Mouse (Mus musculus): ENCODE results near the gene Mtf2.
A peak's percentile ranks its signal among the peaks of the same experiment; 100 is the strongest.
"Not testable (repeated sequence)": the region's sequence is repeated elsewhere in the genome, so short reads cannot be mapped to it uniquely, and the experiment has no call there.

The Mtf2 gene

DNA sequence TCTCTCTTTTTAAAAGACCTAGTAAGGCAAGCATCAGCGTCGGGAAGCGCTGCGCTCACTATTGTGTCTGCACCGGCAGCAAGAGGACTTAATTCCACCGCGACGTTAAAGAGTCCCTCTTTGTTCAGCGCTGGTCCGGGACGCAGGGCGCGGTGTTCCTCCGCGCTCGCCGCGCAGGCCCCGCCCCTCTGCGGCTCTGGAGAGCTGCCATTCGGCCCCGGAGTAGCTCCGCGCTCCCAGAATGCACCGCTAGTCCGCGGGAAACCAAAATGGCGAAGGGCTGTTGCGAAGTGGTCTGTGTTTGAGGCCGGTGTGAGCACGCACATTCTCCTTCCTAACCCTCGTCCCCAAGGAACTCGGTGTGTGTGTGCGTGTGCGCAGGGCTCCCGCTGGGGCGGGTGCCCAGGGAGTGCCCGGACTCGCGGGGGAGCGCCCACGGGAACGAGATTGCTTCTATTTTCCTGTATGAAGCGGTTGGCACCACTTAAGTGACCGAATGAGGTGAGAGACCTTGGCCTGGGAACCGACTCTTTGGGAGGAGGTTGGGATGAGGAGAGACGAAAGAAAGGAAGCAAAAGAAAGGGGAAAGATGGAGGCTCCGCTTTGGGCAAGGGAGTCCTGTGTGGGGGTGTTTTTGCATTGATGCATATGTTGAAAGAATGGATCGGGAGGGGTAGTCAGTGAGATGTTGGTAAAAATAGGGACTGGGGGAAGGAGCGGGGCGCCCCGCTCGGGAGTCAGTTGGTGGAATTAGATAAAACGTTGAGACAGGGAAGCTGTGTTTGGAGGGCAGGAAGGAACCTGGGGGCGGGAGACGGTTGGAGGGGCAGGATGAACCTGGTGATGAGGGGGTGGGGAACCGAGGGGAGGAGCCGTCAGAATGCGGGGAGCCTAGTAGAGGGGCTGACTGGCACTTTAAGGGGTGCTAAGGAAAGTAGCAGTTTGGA lies at the start of gene Mtf2:
Gene Mtf2 (plus strand): TSS at position 210 of the 947 bp plus-strand sequence.
- DNase-seq: peak; percentile 98

DNA sequence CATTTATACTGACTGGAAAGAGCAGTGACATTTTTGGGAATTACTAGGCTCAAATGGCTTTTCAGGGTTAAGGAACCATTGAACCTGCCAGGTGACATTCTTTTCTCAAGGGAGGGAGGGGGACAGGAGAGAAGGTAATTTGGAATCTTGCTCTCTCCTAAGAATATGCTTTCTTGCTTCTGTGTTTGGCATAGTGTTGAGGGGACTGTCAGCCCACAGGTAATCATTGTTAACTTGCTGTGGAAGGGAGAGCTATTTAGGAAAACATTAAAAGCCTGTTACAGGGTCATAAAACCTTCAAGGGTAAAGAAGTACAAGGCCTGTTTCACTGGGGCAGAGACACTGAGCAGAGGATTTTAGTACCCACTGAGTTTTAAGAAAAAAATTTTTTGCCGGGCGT lies 48.2 kb upstream of the Mtf2 start:
- DNase-seq: no peak

DNA sequence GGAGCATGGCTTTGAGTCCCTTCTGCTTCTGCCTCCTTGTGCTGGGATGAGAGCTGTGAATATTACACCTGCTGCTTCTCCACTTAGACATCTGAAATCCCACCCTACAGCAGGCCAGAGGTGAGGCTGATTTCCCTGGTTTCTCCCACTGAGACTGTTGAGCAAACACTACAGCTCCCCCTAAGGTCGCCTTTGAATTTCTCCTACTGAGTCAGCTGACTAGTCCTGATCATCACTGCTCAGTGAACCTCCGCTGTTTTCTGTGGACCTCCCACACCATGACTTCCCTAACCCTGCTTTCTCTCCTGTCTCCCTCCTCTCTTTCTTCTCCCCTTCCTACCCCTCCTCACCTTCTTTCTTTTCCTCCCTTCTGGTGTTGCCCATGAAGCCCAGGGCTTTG lies 46.1 kb upstream of the Mtf2 start:
- no peak for DNase-seq

DNA sequence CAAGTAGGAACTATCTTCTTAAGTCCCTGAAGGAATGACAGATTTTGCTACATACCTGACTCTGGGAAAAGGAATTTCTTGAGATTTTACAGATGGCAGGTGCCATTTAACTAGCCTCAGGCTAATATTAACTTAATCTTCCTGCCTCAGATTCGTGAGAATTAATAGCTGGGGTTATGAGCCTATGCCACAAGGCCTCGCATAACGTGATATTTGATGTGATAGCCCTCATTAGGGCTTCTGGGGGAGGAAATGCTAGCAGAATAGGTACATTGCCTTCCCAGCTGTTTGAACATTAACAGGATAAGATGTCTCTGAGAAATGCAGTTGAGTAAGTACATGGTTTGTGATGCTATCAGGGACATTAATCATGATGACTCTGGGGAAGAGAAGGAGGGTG lies 44.1 kb upstream of the Mtf2 start:
- no peak for DNase-seq

DNA sequence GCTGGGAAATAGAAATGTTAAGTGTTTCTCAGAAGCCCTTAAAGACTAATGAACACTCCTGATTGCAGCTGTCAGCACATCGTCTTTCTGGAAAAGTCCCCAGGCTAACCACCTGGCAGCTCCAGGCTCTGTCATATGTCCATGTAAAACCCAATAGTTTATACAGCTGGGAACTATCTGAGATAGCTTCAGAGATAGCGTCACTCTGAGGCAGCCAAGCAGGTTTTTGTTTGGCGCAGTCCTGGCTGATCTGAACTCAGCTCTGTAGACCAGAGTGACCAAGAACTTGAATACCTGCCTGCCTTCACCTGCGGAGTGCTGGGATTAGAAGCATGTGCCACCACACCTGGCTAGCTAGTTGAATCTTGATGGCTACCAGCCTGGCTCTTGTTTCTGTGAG lies 37.2 kb upstream of the Mtf2 start:
- DNase-seq: no peak

DNA sequence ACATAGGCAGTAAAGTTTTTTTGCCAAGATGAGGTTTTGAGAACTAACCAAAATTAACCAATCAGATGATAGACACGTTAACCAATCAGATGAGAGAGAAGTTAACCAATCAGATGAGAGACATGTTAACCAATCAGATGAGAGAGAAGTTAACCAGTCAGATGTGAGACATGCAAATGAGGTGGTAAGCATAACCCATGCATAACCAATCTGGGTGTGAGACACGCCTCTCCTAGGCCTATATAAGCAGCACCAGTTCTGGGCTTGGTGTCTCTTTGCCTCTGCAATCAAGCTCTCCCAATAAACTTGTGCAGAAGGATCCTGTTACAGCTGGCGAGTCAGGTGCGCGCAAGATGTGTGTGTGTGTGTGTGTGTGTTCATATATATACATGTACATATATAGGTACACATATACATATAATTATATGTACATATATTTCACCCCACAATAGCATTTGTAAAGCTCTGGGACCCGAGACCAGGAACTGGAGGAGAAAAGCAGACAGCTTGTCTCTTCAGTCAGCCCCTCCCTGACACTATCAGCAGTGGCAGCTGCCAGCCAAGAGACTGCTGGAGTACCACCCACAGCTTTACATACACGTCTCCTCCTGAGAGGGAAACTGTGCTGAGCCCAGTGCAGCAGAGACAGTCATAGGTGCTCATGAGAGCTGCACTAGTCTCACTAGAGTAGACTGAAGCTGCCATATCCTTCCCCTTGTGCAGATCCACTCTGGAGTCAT lies 36.5 kb upstream of the Mtf2 start:
- not testable (repeated sequence) for DNase-seq

DNA sequence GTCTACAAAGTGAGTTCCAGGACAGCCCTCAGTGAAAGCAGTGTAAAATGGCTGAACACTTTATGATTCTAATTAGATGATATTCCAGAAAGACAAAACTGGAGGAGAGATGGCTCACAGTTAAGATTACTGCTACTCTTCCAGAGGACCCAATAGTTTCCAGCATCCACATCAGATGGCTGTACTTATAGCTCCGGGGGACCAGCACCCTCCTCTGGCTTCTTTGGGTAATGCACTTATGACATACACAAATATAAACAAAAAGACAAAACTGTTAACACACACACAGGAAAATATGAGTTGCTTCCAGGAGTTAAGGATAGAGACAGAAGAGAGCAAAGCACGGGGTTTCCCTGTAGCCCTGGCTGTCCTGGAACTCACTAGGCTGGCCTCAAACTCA lies 35.5 kb upstream of the Mtf2 start:
- peak; percentile 7 for DNase-seq

DNA sequence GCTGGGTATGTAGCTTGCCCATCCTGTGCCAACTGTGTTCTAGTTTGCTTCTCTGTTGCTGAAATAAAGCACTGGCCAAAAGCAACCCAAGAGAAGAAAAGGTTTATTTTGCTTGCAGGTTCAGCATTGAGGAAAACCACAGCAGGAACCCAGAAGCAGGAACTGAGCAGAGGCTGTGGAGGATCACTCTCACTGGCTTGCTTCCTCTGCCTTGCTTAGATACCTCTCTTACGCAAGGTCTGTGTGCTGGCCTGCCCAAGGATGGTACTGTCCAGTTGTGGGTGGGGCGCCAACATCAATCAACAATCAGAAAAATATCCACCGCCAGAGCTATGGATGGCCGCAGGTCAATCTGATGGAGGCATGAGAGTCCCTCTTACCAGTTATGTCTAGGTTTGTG lies 34.2 kb upstream of the Mtf2 start:
- DNase-seq: no peak

DNA sequence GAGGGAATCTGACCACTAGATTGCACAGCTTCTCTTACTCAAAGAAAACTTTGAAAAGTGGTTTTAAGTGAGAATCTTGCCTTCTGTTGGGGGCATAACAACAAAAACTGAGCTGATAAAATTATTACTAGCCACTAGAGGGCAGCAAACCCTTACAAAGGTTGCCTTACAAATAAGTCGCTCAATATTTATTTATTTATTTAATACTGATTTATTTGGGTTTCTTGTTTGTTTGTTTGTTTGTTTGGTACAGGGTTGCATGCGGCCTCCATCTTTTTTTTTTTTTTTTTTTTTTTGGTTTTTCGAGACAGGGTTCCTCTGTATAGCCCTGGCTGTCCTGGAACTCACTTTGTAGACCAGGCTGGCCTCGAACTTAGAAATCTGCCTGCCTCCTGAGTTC lies 31.3 kb upstream of the Mtf2 start:
- DNase-seq: peak; percentile 29

DNA sequence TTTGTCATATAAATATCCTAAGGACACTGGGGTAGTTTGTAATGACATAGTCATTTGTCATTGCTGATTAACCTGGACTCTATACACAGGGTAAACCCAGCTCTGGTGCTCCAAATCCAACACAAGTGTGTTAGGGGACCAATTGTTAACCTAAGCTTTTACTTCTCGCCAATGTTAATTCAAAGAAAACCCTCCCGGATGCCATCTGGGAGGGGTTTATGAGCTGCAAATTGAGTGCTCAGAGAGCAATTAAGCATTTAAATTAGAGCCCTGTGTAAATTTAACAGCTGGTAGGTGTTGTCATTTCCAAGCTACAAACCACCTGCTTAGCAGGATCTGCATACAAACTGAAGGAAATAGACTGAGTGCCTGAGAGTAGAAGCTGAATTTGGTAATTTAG lies 30.0 kb upstream of the Mtf2 start:
- DNase-seq: no peak

DNA sequence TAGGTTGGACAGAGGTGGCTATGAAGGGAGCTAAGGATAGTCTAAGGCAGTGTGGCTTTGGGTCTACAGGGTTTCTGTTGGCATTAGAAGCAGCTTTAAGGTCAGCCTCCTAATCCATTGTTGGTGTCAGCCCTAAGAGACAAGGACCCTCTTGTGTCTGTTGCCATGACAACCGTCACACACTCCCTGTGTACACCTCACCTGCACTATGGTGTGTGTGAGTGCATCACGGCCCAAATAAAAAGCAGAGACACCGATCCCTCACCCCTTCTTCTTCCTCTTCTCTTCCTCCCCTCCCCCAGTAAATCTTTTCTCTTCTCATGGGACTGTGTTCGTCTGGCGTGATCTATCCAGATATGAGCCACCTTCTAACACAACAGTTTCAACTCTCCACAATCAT lies 23.4 kb upstream of the Mtf2 start:
- DNase-seq: no peak

DNA sequence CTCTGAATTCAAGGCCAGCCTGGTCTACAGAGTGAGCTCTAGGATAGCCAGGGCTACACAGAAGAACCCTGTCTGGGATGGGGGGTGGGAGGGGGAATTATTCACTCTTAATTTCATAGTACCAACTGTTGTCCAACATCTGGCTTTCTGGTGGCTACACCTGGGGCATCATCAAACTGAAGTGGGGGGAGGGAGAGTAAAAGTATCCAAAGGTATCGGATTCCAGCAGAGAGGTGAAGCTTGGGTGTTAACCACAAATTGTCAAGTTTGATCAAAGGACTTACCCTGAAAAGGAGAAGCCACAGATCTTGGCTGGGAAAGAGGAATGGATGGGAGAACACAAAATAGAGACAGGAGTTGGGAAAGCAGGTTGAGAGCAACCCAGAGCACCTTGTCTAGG lies 21.6 kb upstream of the Mtf2 start:
- DNase-seq: no peak

DNA sequence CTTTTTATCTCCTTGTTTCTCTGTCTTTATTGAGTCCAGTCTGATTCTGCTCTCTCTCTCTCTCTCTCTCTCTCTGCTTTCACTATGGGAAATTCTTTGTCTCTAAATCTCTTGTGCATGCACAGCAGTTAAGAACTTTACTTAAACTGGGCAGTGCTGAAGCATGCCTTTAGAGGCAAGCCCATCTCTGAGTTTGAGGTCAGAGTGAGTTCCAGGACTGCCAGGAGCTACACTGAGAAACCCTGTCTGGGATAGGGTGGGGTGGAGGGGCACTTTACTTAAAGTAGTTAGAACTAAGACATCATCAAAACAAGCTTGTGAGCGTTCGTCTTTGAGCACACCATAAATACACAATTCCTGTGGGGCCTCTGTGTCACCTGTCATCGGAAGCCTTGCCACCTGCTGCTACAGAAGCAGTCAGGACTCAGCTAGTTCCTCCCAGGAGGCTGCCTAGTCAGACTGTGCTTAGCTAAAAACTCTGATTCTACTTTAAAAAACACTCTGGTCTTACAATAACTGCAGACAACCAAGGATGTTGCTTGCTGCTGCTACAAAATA lies 15.7 kb upstream of the Mtf2 start:
- DNase-seq: no peak

DNA sequence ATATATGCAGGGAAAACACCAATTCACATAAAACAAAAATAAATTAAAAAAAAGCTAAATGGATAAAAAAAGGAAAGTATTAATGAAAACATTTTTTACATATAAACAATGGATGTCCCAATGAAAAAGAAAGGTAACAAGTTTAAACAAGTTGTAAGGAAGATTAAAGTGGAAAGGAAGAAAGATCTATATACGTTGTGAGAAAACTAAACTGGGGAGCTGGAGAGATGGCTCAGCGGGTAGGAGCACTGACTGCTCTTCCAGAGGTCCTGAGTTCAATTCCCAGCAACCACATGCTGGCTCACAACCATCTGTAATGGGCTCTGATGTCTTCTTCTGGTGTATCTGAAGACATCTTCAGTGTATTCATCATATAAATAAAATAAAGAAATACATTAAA lies 14.4 kb upstream of the Mtf2 start:
- no peak for DNase-seq

DNA sequence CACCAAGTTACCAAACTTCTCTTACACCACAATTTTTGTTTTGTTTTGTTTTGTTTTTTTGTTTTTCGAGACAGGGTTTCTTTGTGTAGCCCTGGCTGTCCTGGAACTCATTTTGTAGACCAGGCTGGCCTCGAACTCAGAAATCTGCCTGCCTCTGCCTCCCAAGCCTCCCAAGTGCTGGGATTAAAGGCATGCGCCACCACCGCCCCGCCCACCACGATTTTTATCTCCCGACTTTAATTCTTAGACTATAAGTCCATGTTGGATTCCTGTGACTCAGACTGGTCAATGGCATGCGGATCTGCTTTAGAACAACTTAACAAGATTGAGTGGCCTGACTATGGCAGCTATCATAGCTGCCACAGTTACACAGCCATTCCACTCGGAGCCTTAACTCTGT lies 13.7 kb upstream of the Mtf2 start:
- not testable (repeated sequence) for DNase-seq

DNA sequence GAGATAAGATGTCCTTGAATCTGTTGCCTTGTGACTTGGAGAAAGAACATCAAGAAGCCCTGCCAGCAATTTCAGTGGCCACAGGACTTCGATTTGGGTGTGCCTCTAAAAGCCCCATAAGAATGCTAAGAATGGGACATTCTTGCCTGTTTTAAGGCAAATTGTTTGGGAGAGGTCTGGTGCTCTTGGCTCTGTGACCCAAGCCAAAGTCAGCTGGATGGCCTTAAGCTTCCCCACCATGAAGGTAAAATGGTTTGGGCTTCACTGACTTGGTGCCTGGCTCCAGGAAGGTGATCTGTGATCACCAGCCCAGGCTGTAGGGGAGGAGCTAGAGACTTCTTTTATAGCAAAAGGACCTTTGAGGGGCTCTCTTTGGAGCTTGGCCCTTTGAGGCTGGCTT lies 13.3 kb upstream of the Mtf2 start:
- DNase-seq: no peak

DNA sequence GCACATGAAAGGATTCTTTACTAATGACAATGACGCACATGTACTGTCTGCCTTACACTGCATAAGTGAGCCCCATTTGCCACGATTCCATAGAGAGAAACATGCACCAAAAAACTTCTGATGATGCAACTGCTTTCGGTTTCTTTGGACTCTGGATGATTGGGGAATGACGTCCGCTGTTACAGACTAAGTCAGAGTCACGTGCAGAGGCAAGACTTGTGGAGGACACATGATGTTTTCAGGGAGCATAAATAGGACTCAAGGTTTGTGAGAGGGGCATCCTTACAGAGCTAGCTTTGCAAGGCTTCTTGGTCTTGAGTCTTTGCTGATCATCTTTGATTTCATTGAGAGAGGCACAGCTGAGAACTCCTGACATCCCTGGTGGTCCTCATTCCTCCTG lies 11.9 kb upstream of the Mtf2 start:
- no peak for DNase-seq

DNA sequence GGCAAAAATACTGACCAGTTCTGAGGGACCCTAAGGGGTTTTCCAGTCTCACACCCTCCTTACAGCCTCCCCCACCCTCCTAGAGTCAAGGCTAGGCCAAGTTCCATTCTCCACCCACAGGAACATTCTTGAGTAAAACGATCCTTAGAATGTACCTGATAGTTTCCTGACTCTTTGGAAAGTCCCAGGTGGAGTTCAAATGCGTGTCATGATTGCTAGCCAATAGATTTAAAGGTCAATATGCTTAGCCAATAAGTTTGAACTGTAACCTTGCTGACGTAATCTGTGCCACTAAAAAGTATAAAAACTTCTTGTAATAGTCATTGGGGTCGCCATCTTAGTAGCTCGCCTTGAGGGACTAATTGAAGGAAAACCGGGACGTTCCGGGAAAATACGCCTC lies 5.1 kb upstream of the Mtf2 start:
- no peak for DNase-seq

DNA sequence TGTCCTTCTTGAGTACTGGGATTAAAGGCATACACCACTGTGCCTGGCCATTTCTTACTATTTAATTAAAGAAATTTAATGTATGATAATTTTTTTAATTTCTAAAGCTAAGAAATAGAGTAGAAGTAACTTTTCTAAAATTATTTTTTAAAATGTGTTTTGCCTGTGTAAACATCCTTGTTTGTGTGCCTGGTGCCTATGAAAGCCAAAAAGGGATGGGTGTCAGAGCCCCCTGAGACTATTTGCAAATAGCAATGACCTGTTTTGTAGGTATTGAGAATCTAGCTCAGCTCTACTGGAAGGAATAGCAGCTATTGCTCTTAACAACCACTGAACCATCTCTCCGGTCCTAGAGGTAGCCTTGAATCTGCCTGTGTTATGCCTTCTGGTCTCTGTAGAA lies 6.8 kb downstream of the Mtf2 start:
- DNase-seq: no peak

DNA sequence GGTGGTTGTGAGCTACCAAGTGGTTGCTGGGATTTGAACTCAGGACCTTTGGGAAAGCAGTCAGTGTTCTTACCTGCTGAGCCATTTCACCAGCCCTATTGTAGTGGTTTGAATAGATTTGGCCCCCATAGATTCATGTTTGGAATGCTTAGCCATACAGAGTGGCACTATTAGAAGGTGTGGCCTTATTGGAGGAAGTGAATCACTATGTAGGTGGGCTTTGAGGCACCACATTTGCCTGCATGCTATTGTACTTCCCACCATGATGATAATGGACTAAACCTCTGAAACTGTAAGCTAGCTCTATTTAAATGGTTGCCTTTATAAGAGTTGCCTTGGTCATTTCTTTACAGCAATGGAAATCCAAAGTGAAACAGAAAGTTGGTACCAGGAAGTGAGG lies 10.8 kb downstream of the Mtf2 start:
- no peak for DNase-seq

DNA sequence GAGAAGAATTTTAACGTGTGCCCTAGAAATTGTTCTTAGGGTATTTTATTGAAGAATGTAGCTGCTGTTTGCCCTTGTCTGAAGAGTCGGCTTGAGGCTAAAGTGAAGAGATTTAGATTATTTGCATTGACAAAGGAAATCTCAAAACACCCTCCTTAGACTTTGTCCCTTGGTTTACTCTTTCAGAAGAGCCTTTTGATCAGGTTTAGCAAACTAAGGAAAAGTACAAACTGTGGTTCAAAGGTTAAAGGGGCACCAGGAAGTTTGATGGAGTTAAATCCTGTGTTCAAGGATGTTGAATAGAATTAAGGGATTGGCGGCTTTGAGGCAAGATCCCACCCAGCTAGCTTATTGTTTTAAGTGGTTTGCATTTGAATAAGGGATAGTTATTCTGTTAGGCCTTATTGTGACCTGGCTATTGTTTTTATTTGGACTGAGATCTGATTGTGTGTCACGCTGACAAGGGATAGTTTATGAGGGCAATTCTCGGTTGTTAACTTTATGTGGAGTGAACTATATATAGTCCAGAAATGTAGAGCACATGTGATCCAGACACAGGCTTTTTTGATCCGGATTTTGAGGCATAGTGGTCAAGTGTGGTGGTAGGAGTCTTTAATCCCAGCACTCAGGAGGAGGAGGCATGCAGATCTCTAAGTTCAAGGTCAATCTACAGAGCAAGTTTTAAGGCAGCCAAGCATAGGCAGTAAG lies 11.5 kb downstream of the Mtf2 start:
- no peak for DNase-seq

DNA sequence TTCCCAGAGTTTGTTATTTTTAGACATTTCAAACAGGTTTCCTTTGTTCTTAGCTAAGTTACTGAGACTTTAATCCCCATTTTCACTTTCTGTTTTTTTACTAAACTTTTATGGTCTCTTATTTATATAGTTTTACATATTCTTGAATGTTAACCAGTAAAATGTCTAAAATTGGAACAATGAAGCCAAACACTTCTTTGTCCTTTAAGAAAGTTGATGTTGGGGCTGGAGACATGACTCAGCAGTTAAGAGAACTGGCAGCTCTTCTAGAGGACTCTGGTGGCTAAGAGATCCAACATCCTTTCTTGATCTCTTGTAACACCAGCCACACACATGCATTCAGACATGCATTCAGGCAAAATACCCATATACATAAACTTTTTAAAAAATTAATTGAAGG lies 14.1 kb downstream of the Mtf2 start:
- no peak for DNase-seq

DNA sequence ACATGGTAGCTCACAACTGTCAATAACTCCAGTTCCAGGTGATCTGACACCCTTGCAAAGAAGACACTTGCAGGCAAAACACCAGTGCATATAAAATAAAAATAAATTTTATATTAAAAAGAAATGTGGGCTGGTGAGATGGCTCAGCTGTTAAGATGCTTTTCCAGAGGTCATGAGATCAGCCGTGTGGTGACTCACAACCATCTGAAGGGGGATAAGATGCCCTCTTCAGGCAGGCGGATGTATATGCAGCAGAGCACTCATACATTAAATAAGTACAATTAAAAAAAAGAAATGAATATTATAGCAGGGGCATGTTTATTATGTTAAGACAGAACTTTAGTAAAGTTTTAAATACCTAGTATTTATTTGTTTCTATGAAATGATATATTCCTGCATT lies 16.9 kb downstream of the Mtf2 start:
- DNase-seq: no peak

Measured in cerebellum, adult 8-10 months (tissue).